Mouse (Mus musculus) left cerebral cortex, adult 11 months (tissue): ENCODE results near the gene Slc28a1.
"Not testable (repeated sequence)": the region's sequence is repeated elsewhere in the genome, so short reads cannot be mapped to it uniquely, and the experiment has no call there.

Experiments used
- DNase-seq: peaks from one replicate; pipeline ENCODE4 v3.0.0; 2022; ENCODE audit warnings: low spot score

Gene Slc28a1

GRCm38 (mm10) chr7:81167124-81167523 lies 52.5 kb downstream of the Slc28a1 start:
- DNase-seq, result peak; percentile 12

- DNase-seq, result no peak
These were observed 54.8 kb downstream of the Slc28a1 start for GRCm38 (mm10) chr7:81169351-81169750.

- DNase-seq, result no peak
These were observed 59.3 kb downstream of the Slc28a1 start for GRCm38 (mm10) chr7:81173931-81174330.

- DNase-seq, result no peak
These were observed 60.1 kb downstream of the Slc28a1 start for GRCm38 (mm10) chr7:81174654-81175053.

- no peak for DNase-seq
These were observed 61.7 kb downstream of the Slc28a1 start for GRCm38 (mm10) chr7:81176187-81176769.

GRCm38 (mm10) chr7:81179494-81179893 lies 64.9 kb downstream of the Slc28a1 start:
- DNase-seq, result peak; percentile 8

GRCm38 (mm10) chr7:81182492-81183175 lies 68.0 kb downstream of the Slc28a1 start:
- no peak for DNase-seq

GRCm38 (mm10) chr7:81183181-81183580 lies 68.6 kb downstream of the Slc28a1 start:
- DNase-seq, result no peak

GRCm38 (mm10) chr7:81184136-81184535 lies 69.5 kb downstream of the Slc28a1 start:
- no peak for DNase-seq

- DNase-seq, result no peak
These were observed 70.1 kb downstream of the Slc28a1 start for GRCm38 (mm10) chr7:81184651-81185050.

GRCm38 (mm10) chr7:81186036-81186435 lies 71.4 kb downstream of the Slc28a1 start:
- DNase-seq, result not testable (repeated sequence)

- no peak for DNase-seq
These were observed 74.6 kb downstream of the Slc28a1 start for GRCm38 (mm10) chr7:81189180-81189579.

- DNase-seq, result no peak
These were observed 80.9 kb downstream of the Slc28a1 start for GRCm38 (mm10) chr7:81195509-81195908.

GRCm38 (mm10) chr7:81196796-81197195 lies 82.2 kb downstream of the Slc28a1 start:
- DNase-seq, result no peak

- no peak for DNase-seq
These were observed 83.9 kb downstream of the Slc28a1 start for GRCm38 (mm10) chr7:81198538-81198937.

GRCm38 (mm10) chr7:81199109-81199508 lies 84.5 kb downstream of the Slc28a1 start:
- DNase-seq, result no peak

- DNase-seq, result no peak
These were observed 85.2 kb downstream of the Slc28a1 start for GRCm38 (mm10) chr7:81199757-81200156.

- no peak for DNase-seq
These were observed 87.8 kb downstream of the Slc28a1 start for GRCm38 (mm10) chr7:81202389-81202788.

GRCm38 (mm10) chr7:81203576-81203975 lies 89.0 kb downstream of the Slc28a1 start:
- not testable (repeated sequence) for DNase-seq

GRCm38 (mm10) chr7:81208944-81209343 lies 94.3 kb downstream of the Slc28a1 start:
- DNase-seq, result peak; percentile 28

GRCm38 (mm10) chr7:81209979-81210685 lies 95.5 kb downstream of the Slc28a1 start:
- DNase-seq, result no peak

- DNase-seq, result no peak
These were observed 97.2 kb downstream of the Slc28a1 start for GRCm38 (mm10) chr7:81211760-81212159.

GRCm38 (mm10) chr7:81212261-81212681 lies 97.7 kb downstream of the Slc28a1 start:
- peak; percentile 13 for DNase-seq
